Mouse (Mus musculus): ENCODE data around the gene Spata2.
A peak's percentile ranks its signal among the peaks of the same experiment; 100 is the strongest.

The Spata2 gene

DNA sequence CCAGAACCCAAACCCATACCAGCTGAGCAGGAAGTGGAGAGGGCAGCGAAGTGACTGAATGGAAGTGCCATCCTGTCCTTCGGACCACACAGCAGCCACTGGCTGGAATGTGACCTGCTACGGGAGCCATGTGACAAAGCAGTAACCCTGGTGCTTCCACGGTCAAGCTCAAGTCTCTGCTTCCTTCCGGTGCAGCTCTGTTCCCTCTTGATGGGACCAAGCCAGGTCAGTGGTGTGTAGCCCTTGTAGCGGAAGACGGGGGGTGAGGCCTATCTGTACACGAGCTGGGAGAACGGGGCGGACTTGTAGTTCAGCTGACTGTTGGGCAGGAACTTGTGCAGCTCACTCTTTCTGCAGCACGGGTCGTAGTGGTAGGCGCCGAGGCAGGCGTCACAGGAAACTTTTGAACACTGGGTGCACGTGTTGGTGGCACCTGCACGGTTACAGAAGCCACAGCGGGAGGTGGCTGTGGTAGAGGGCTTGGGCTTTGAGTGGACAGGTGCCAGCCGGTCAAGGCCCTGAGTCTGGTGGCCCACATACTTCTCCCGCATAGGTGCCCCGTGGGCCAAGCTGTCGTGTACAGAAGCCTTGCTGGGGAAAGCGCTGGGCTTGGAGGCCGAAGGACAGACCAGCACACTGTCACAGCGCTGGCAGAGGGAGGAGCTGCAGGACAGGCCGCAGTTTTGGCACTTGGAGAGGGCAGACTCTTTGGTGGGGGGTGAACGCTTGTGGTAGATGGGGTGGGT, 9.4 kb downstream of the Spata2 start:
- no peak for ATAC-seq (ENCODE audit: low TSS enrichment)

DNA sequence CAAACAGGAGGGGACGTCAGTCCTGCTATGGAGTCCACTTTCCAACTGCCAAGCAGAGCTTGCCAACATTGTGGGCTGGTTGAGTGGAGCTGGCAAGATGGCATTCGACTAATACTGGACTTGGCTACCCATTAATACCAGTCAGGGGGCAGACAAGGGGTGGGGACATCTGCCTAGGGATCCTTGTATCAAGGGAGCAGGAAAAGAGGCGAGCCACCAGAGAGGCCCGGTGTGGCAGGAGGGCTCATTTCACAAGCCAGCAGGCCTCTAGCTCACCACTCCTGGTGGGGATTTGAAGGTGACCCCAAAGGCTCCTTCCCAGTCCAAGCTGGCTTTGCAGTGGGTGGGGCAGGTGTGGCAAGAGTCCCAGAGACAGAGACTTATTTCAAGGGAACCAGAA, 10.0 kb downstream of the Spata2 start:
- no peak for ATAC-seq (ENCODE audit: low TSS enrichment)

DNA sequence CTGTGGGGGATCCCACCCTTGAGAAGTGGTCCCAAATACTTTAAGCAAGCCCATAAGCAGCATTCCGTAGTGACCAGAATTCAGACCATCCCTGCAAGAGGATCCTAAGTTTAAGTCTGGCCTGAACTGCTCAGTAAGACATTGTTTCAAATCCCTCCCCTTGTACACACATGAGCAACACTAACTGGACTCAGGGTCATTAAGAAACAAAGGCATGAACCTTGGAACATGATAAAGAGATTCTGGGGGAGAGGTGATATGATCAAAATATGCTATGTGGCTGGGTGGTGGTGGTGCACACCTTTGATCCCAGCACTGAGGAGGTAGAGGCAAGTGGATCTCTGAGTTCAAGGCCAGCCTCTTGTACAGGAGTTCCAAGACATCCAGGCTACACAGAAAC, 13.2 kb downstream of the Spata2 start:
- ATAC-seq (ENCODE audit: low TSS enrichment) = no peak

DNA sequence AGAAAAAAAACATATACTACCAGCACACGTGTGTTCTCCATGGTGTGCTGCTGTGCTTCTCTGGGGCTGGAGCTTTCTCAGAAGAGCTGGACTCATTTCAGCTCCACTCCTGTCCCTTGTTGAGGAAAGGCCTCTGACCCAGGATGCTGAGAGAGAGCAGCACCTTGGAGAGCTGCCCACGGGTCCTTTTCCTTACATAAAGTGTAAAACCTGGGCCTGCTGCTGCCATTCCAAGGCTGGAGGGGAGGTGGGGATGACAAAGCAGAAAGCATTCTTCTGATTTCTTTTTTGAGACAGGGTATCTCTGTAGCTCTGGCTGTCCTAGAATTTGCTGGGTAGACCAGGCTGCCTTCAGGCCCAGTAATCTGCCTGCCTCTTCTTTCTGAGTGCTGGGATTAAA, 14.6 kb downstream of the Spata2 start:
- no peak for ATAC-seq (ENCODE audit: low TSS enrichment)

DNA sequence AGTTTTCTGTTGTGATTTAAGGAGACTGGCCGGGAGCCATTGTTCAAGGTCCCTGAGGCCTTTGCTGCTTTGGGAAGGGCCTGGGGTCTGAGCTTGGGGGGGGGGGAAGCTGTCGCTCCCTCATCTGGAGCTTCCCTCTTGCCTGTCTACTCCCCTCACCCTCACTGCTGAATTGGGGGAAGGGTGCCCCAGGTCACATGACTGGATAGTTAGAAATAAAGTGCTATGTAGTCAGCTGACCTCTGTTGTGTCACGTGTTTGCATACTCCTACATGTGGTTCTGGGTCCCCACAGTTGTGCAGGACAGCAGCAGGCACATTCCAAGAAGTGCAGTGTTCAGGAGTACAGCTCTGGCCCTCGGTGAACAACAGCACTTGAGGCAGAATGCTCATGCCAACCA, 15.9 kb downstream of the Spata2 start:
- no peak for ATAC-seq (ENCODE audit: low TSS enrichment)

DNA sequence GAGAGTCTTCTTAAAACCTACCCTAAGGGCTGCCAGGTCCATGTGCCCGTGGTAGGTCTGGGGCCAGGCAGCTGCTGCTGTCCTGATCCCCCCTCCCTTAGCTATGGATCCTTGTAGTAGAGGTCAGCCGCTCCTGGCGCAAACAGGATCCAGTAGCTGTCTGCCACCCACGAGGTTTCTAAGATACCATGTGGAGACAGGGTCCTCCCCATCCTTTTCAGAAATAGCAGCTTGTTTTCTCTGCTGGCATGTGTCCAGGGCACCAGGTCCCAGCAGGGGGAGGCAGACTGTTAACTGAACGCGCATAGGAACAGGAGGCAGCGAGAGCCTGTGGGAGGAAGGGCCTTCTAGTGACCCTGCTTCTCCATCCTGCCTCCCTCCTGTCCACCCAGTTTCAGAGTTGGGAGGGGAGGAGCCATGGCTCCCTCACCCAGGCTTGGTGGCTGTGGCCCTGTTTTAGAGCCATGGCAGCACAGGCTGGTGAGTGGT, 16.4 kb downstream of the Spata2 start:
- ATAC-seq (ENCODE audit: low TSS enrichment) = peak; percentile 34; the same call in 1 of the 2 replicates

DNA sequence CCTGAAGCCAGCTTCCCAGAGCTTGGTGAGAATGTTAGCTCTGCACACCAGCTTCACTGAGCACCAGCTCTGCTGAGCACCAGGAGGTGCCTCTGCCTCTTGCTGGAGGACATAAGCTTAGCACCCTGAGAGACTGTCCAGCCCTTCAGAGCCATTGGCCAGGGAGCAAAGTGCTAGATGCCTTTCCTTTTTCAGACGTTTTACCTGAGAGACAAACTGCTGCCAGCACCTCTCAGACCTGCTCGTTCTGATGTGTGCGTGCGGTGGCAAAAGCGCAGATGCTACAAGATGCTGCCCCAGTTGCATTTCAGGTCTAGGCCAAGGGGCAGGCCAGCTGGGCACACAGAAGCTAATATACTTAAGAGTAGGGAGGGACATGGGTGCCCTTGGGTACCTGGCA, 17.1 kb downstream of the Spata2 start:
- no peak for ATAC-seq (ENCODE audit: low TSS enrichment)

DNA sequence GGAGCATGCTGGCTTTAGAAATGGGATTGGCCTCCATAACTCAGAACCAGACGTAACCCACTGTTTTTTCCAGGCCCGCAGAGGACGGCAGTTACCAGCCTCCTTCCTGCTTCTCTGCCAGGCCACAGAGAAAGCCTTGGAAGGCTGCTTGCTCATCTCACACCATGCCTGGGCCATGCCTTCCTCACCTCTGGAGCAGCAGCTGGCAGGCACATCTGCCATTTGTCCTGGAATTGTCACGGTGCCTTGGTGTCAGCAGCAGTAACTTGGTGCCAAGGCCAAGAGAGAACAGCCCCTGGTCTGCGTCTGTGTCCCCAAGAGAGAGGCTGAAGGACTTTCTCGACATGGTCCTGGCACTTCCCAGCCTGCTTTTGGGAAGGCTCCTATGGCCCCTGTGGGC, 18.5 kb downstream of the Spata2 start:
- ATAC-seq (ENCODE audit: low TSS enrichment) = no peak

DNA sequence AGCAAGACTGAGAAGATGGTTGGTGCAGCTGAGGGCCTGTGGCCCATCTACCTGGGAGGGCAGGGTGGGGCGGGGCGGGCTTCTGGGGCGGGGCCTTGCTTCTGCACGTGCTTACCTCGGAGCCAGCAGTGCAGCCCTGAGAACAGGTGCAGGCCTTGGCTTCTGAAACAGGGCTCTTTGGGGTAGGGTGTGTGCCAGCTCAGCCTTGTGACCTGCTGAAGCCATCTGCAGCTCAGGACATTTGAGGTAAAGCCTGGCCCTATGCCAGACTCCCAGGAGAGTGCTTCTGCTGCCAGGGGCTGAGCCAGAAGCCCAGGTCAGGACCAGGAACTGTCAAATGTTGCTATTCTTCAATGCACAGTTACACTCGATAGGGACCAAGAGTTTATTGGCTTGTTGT, 21.1 kb downstream of the Spata2 start:
- ATAC-seq (ENCODE audit: low TSS enrichment) = no peak

DNA sequence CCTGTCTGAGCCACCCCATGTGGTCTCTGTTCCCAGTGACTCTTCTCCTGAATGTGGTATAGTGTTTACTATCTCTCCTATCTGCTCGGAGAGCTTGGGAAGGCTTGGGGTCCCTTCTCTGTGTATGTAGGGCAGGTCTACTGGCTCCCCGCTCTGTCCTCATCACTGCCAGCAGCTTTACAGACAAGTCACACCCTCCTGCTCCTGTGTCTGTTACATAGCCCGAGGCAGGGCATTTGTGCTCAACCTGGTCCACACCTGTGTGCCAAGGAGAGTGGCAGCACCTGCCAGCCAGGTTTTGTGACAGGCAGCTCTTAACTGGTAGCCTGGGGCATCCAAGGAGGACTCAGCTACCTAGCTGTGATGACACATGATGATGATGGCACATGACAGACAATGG, 22.1 kb downstream of the Spata2 start:
- ATAC-seq (ENCODE audit: low TSS enrichment) = no peak

DNA sequence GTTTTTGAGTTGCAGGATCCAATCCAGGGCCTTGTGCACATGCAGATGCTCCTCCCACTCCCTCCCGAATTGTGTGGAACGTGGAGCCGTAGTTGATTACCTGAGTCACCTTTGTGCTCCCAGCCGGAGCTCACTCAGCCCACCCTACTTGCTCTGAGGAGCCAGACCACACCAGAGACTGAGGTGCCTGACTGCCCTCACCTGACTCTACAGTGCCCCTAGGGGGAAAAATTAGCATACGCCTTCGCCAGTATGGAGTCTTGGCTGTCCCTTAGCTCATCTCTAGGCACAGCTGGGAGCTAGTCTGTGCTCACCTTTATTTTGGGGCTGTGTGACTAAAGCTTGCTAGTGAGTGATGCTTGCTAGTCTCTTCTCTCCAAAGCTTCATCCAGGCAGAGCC, 24.2 kb downstream of the Spata2 start:
- ATAC-seq (ENCODE audit: low TSS enrichment) = no peak

DNA sequence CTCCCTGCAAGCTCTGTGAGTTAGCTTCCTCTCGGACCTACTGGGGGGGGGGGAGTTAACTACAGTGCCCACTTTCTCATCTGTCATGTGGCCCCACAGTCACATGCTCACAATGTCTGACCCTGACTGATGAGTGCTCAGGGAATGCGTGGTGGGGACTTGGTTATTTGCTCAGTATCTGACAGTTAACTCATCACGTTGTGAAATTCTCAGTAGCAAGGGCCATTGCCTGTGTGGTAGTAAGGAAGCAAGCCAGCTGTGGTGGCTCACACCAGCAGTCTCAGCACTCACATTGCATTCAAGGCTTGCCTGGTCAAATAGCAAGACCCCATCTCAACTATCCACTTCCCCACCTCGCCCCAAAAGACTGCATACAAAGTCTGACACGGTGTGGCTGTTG, 25.5 kb downstream of the Spata2 start:
- ATAC-seq (ENCODE audit: low TSS enrichment) = no peak

DNA sequence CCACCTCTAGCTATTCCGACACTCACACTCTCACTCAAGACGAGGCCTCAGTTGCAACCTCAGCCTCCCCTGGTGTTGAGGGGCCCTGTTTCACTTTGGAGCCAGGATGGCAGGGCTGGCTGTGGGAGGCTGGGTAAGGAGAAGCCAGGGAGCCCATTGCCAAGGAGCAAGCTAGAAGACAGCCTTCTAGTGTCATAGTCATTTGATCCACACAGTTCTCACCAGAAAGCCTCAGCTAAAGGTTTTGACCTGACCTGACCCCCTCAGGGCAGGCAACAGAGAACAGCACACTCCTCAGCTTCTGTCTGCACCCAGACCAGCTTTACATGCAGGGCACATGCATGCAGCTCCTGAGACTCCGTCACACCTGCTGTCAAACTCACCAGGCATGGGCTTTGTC, 26.7 kb downstream of the Spata2 start:
- ATAC-seq (ENCODE audit: low TSS enrichment) = no peak

DNA sequence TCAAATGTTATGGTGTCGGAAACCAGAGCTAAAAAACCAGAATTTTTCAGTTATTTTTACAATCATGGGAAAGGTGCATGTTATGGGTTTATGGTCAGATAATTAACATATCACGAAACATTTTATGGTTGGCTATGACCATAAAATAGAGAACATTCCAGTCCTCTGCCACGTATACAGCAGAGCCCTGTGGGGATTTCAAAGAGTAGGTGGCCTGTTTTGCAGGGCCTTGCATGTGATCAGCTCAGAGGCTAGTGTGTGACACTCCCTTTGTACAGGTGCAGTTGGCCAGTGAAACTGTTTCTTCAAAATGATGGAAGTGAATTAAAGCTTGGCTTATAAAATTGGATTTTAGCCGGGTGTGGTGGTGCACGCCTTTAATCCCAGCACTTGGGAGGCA, 28.9 kb downstream of the Spata2 start:
- no peak for ATAC-seq (ENCODE audit: low TSS enrichment)

DNA sequence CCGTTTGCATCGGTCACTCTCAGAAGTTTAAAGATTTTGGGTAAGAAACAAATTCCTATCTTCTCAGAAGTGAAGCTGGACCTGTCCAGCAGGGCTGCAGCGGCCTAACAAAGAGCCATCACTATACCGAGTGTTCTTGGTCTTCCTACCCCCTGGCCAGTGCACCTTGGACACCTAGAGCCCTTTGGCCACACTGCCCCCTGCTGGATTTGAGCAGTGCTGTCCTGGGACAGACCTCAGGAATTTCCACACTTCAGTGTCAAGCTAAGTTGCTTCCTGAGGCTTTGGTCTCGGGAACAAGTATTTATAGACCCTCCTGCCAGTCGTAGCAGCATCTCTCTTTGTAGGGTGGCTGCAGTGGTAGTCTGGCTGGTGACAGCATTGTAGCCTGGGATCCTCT, 29.7 kb downstream of the Spata2 start:
- ATAC-seq (ENCODE audit: low TSS enrichment) = no peak; the same call in 1 of the 2 replicates

DNA sequence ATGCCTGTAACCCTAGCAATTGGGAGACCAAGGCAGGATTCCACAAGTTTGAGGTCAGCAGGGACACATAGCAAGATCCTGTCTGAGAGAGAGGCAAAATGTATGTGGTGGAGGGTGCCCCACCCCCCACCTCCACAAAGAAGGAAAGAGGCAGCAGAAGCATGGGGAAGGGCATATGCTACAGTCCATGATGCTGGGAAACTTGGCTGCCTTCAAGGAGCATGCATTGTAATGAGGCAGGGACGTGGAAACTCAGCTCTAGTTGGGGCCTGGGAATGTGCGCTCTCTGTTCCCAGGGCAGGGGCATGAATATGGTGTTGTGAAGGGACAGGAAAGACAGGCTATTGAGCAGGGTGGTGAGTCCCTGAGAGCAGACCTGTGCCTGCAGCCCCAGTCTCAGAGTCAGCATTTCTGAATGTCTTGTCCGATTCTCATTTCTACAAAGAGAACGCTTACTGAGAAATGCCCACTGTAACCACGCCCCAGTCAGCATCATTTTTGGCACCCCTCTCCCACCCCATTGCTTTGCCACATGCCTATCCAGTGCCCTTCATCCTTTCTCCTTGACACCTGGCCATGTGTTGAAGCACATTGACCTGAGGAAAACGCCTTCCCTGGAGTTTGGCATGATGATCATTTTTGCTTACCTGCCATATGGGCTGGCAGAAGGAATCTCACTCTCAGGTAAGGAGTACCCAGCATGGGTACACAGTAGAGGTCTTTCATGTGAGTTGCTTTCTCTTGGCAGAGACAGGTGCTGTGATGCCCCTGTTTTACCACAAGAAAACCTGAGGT, 33.4 kb downstream of the Spata2 start:
- no peak for ATAC-seq (ENCODE audit: low TSS enrichment)

DNA sequence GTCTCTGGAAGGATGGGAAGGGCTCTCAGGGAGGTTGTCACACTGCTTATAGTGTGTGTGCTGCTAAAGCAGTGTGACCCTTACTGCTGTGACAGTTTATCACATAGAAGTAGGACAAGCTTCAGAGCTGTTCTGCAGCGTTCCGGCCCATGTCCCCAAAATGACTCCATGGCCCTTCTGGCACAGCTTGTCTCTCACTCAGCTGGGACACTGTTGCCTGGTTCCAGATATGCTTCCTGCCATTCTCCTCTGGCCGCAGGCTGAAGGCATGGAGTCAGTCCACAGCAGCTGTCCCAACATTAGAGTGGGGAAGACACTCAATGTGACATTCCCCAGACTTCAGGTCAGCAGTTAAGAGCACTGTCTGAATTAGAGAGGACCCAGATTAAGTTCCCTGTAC, 34.1 kb downstream of the Spata2 start:
- no peak for ATAC-seq (ENCODE audit: low TSS enrichment)

DNA sequence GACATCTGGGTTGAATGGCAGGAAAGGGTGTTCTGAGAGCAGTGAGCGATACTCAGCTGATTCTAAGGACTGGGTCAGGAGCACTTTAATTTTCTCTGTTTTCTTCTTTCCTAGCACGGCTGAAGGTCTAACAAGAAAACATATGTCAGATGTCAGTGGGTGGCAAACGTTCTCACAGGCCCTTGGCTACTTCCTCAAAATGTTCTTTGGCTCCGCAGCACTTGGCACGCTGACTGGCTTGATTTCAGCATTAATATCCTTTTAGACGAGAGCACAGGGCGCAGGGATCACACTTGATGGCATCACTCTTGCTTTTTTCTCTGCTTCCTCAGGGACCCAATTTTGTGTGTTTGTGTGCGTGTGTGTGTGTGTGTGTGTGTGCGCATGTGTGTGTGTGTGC, 35.5 kb downstream of the Spata2 start:
- no peak for ATAC-seq (ENCODE audit: low TSS enrichment)

DNA sequence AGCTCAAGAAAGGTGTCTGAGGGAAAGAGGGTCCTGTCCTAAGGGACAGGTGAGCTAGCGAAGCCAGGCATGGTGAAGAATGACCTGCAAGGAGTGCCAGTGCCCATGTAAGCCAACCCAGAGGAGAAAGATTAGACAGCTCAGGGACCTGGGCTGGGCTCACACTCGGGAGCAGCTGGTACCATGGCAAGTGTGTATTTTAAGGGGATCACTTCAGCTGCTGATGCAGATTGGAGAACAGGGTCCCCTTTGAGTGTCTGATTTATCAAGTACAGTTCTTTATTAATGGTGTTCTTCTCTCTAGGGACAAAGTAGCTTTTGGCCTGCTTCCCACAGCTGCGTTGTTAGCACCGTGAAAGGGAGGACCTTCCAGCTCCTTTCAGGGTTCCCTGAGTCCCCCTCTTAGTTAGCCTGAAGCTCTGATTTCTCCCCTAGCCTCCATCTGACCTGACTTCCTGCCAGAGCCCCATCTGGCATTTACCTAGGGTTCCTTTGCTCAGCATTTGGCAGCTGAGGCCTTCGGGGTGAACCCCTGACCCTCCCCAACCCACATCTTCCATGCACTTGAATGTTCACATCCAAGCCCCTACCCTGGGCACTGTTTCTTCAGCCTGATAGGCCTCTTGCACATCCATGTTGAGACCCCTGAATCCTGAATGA, 36.2 kb downstream of the Spata2 start:
- ATAC-seq (ENCODE audit: low TSS enrichment) = no peak

DNA sequence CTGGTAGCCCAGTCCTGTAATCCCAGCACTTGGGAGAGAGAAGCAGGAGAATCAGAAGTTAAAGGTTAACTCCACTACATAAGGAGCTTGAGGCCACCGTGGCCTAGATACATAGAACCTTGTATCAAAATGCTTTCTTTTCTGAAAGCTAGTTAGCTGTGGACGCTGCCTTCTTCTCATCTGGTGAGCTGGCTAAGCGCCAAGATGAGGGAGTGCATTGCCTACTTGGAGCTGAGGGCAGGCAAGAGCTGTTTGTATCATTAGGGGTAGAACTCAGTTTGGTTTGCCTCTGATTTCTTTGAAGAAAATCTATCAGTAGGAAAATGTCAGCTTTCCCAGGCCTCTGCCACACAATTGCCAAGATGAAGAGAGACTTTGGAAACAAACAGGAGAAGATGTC, 38.9 kb downstream of the Spata2 start:
- ATAC-seq (ENCODE audit: low TSS enrichment) = no peak

DNA sequence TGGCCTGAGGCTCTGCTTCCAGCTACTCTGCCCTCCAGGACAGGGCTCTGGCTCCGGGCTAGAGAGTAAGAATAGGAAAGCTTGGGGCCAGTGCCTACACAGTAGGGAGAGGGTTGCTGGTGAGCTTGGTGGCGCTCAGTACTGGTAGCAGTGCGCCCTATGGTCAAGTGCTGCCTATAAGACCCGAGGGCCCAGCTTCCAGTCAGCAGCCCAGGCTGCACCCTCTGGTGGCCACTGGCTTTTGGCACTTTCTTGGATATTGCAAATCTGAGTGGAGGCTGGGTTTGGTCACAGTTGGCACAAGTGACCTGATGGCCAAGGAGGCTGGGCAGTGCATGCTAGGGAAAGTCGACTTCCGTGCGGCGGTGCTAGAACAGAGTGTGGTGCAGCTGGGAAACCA, 42.0 kb downstream of the Spata2 start:
- no peak for ATAC-seq (ENCODE audit: low TSS enrichment)

DNA sequence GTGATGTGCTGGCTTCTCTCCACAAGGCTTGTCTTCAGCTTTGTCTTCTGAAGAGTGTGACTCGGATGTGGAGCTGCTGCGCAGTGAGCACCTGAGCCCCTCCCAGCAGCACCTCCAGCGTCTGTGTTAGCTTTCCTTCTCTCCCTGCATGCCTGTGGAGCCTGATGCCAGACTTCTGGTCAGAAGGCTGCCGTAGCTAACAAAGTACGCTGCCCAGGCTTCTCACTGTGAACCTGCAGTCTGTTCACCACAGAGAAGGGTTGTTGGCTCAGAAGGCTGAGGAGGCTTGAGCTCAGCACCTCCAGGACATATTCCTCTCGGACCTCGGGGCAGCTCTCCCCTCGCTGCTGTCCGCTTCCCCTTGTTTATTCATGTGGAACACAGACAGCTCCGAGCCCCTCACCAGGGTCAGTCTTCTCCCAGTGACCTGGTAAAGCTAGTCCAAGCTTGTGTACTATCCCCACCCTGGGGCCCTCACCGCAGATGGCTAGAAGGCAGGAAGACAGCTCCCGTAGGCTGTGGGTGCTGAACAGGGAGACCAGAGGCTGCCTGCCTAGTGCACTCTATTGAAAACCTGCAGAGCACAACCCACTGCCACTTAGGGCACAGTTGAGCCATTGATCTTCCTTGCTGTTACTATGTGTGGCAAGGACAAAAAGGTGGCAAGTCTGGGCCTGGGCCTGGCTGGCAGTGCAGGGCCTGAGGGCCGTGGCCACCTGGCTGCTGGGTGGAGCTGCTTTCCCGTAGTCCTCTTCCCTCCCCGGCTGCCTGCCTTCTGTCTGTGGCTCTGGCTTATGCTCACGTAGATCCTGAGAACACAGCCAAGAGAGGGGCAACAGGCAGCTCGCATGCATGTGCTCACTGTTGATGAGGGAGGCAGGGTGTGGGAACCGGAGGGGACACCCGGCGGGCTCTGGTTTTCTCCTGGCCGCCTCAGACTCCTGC, 43.1 kb downstream of the Spata2 start:
- no peak for ATAC-seq (ENCODE audit: low TSS enrichment)
